Mouse (Mus musculus): ENCODE results near the gene Slit1. TPM values are rescaled to one million over a fixed set of nuclear protein-coding genes. Genes with fewer than 3 reads are reported as not detected.

Slit1 gene
- polyA plus RNA-seq, 1 experiment, result not detected

- 71% methylated on average over 2 of the region's 2 CpGs for WGBS
- TF ChIP-seq CTCF (IDR thresholded peaks at IDR 0.05; ENCODE audit: insufficient read depth, low read depth, low read length) (no peak), POLR2A (IDR thresholded peaks at IDR 0.05; ENCODE audit: insufficient read depth, low read depth, low read length) (no peak)
- H3K4me3 ChIP-seq (ENCODE audit: insufficient read depth, low read depth, low read length), result no peak overlapping the region
- H3K27ac ChIP-seq (ENCODE audit: insufficient read depth, low read depth, low read length), result no peak overlapping the region
- H3K4me1 ChIP-seq (ENCODE audit: control insufficient read depth, insufficient read depth, low read length), result no peaks in the 10 kb centered on the region
These were observed 174.7 kb downstream of the Slit1 start for GRCm38 (mm10) chr19:41568791-41569190.

GRCm38 (mm10) chr19:41560856-41561255, 182.6 kb downstream of the Slit1 start:
- TF ChIP-seq CTCF (IDR thresholded peaks at IDR 0.05; ENCODE audit: insufficient read depth, low read depth, low read length) (no peak), POLR2A (IDR thresholded peaks at IDR 0.05; ENCODE audit: insufficient read depth, low read depth, low read length) (no peak)
- Histone ChIP-seq H3K27ac (ENCODE audit: insufficient read depth, low read depth, low read length) (no peak overlapping the region), H3K4me1 (ENCODE audit: control insufficient read depth, insufficient read depth, low read length) (peaks cover 3% of the 10 kb centered on the region; the same call in 1 of the 2 replicates), H3K4me3 (ENCODE audit: insufficient read depth, low read depth, low read length) (no peak overlapping the region)
- WGBS, result 95% methylated on average over 3 of the region's 3 CpGs

GRCm38 (mm10) chr19:41558891-41559486, 184.5 kb downstream of the Slit1 start:
- Histone ChIP-seq H3K4me3 (ENCODE audit: insufficient read depth, low read depth, low read length) (no peak overlapping the region), H3K27ac (ENCODE audit: insufficient read depth, low read depth, low read length) (no peak overlapping the region), H3K4me1 (ENCODE audit: control insufficient read depth, insufficient read depth, low read length) (peaks cover 3% of the 10 kb centered on the region; the same call in 1 of the 2 replicates)
- no peak for TF ChIP-seq POLR2A (IDR thresholded peaks at IDR 0.05; ENCODE audit: insufficient read depth, low read depth, low read length)
- TF ChIP-seq CTCF (IDR thresholded peaks at IDR 0.05; ENCODE audit: insufficient read depth, low read depth, low read length), result no peak
- 78% methylated on average over 9 of the region's 9 CpGs for WGBS

GRCm38 (mm10) chr19:41557491-41557890, 186.0 kb downstream of the Slit1 start:
- WGBS, result 27% methylated on average over 4 of the region's 4 CpGs
- no peak overlapping the region for H3K27ac ChIP-seq (ENCODE audit: insufficient read depth, low read depth, low read length)
- no peak overlapping the region for H3K4me3 ChIP-seq (ENCODE audit: insufficient read depth, low read depth, low read length)
- H3K4me1 ChIP-seq (ENCODE audit: control insufficient read depth, insufficient read depth, low read length), result peaks cover 3% of the 10 kb centered on the region; the same call in 1 of the 2 replicates
- no peak for TF ChIP-seq POLR2A (IDR thresholded peaks at IDR 0.05; ENCODE audit: insufficient read depth, low read depth, low read length)
- no peak for TF ChIP-seq CTCF (IDR thresholded peaks at IDR 0.05; ENCODE audit: insufficient read depth, low read depth, low read length)

- peaks cover 3% of the 10 kb centered on the region; the same call in 1 of the 2 replicates for H3K4me1 ChIP-seq (ENCODE audit: control insufficient read depth, insufficient read depth, low read length)
- no peak for TF ChIP-seq CTCF (IDR thresholded peaks at IDR 0.05; ENCODE audit: insufficient read depth, low read depth, low read length)
- TF ChIP-seq POLR2A (IDR thresholded peaks at IDR 0.05; ENCODE audit: insufficient read depth, low read depth, low read length), result no peak
- H3K27ac ChIP-seq (ENCODE audit: insufficient read depth, low read depth, low read length), result no peak overlapping the region
- H3K4me3 ChIP-seq (ENCODE audit: insufficient read depth, low read depth, low read length), result no peak overlapping the region
- WGBS, result 80% methylated on average over 4 of the region's 4 CpGs
These were observed 186.5 kb downstream of the Slit1 start for GRCm38 (mm10) chr19:41556981-41557380.

Other genes with a start within 250 kb of the Slit1 start
- gene Gm340, start 161.3 kb downstream of the Slit1 start, polyA plus RNA-seq (2012; ENCODE audit: insufficient read depth, insufficient read length, low replicate concordance, missing spikeins), result not detected in 2 replicates
- not detected in 2 replicates for gene Arhgap19, start 58.4 kb upstream of the Slit1 start, polyA plus RNA-seq (2012; ENCODE audit: insufficient read depth, insufficient read length, low replicate concordance, missing spikeins)
- not detected in 2 replicates for gene Frat1, start 86.3 kb upstream of the Slit1 start, polyA plus RNA-seq (2012; ENCODE audit: insufficient read depth, insufficient read length, low replicate concordance, missing spikeins)
- gene Frat2, start 104.5 kb upstream of the Slit1 start, polyA plus RNA-seq (2012; ENCODE audit: insufficient read depth, insufficient read length, low replicate concordance, missing spikeins), result not detected in 2 replicates
- gene Rrp12, start 152.5 kb upstream of the Slit1 start, polyA plus RNA-seq (2012; ENCODE audit: insufficient read depth, insufficient read length, low replicate concordance, missing spikeins), result not detected in 2 replicates
- 261 and 289 TPM in 2 replicates for gene Pgam1, start 168.3 kb upstream of the Slit1 start, polyA plus RNA-seq (2012; ENCODE audit: insufficient read depth, insufficient read length, low replicate concordance, missing spikeins)
- gene Exosc1, start 189.8 kb upstream of the Slit1 start, polyA plus RNA-seq (2012; ENCODE audit: insufficient read depth, insufficient read length, low replicate concordance, missing spikeins), result not detected in 2 replicates
- not detected in 2 replicates for gene Zdhhc16, start 189.8 kb upstream of the Slit1 start, polyA plus RNA-seq (2012; ENCODE audit: insufficient read depth, insufficient read length, low replicate concordance, missing spikeins)
- not detected in 2 replicates for gene Mms19, start 237.5 kb upstream of the Slit1 start, polyA plus RNA-seq (2012; ENCODE audit: insufficient read depth, insufficient read length, low replicate concordance, missing spikeins)
- not detected in 2 replicates for gene Ubtd1, start 238.1 kb upstream of the Slit1 start, polyA plus RNA-seq (2012; ENCODE audit: insufficient read depth, insufficient read length, low replicate concordance, missing spikeins)